In the genomic region with DNA sequence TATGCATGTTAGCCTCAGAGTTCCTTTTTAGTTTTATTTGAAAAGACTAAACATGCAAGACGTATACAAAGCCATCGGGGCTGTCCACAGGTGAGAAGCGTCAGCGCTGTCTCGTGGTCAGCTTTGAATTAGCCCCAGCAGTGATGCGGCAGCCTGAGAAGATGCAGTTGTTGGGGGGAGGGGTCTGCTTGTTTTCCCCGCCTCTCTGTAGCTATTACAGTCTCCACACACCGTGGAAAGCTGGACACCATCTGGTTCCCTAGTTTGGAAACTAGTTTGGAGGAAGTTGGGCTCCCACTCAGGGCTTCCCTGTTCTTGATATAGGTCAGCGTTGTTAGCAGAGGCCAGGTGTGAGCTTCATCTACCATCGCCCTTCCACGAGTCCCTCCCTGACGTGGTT, we compare ENCODE assay signal across 22 mouse cellular contexts. TPM values are rescaled to one million over a fixed set of nuclear protein-coding genes. Genes with fewer than 3 reads are reported as not detected.
DNase-seq lines count a peak whose midpoint lies in the region; ATAC-seq and TF ChIP-seq lines count a peak whose summit lies in the region.
"Had no signal": no experiment of that assay in that cellular context is flagged by ENCODE, and none has a peak within 500 bp of the region (broad histone marks: within the 10 kb centered on the region; RNA-seq: fewer than 3 reads in every experiment).

No protein-coding gene starts in this region.

- DNase-seq in embryo, embryonic 11 days: peak; percentile 27
- no peak for DNase-seq in embryo, embryonic 10.5 days (ENCODE audit: low spot score)
- DNase-seq in kidney, postnatal 25 days: no peak
- DNase-seq in kidney, postnatal 4 days: peak; percentile 62
- DNase-seq in kidney, postnatal 14 days: no peak
- DNase-seq in stomach, postnatal 0 days (ENCODE audit: low spot score): no peak
- no peak for DNase-seq in layer of hippocampus, adult 18-20 months (ENCODE audit: low spot score in 2 of 2)
- DNase-seq: cerebellum, adult 11-12 months; cerebellum, adult 8-10 months; cerebellum, postnatal 10 days; cerebellum, postnatal 36 days; forebrain, postnatal 0 days; gastrocnemius, adult 2 months; gastrocnemius, postnatal 14 days; heart, postnatal 36 days had no signal

- 61% methylated on average over 12 of the region's 12 CpGs for WGBS in kidney, embryonic 16.5 days
- WGBS in stomach, postnatal 0 days: 65% methylated on average over 12 of the region's 12 CpGs

- 0 out of 2 replicates have a peak, but pooled peaks cover 3% of the 10 kb centered on the region for H3K9me3 ChIP-seq in kidney, embryonic 16.5 days (ENCODE audit: low read length)
- H3K9me3 ChIP-seq in stomach, postnatal 0 days (ENCODE audit: control insufficient read depth, low read length): no peaks in the 10 kb centered on the region
- H3K9me3 ChIP-seq: hindbrain, embryonic 10.5 days; hindbrain, embryonic 13.5 days had no signal

- no peak for TF ChIP-seq CTCF in stomach, postnatal 0 days (IDR thresholded peaks at IDR 0.05; ENCODE audit: low read depth)

- no peak for TF ChIP-seq EP300 in stomach, postnatal 0 days (optimal IDR thresholded peaks at IDR 0.05)

- no peak overlapping the region for H3K4me2 ChIP-seq in kidney, embryonic 16.5 days (replicated peaks; ENCODE audit: low read depth, low read length)
- no peak overlapping the region for H3K4me2 ChIP-seq in stomach, postnatal 0 days (replicated peaks; ENCODE audit: low read depth)
- H3K4me2 ChIP-seq: heart, embryonic 11.5 days; hindbrain, embryonic 13.5 days had no signal

- H3K27me3 ChIP-seq in kidney, embryonic 16.5 days (ENCODE audit: insufficient read depth, low read length): no peaks in the 10 kb centered on the region
- H3K27me3 ChIP-seq in stomach, postnatal 0 days (ENCODE audit: control insufficient read depth, insufficient read depth, low read length): no peaks in the 10 kb centered on the region
- H3K27me3 ChIP-seq: hindbrain, embryonic 13.5 days had no signal

- peak overlapping the region; percentile 45; the same call in 1 of the 2 replicates for H3K27ac ChIP-seq in kidney, embryonic 16.5 days (ENCODE audit: low read length)
- H3K27ac ChIP-seq in stomach, postnatal 0 days (replicated peaks): no peak overlapping the region
- H3K27ac ChIP-seq: gastrocnemius, adult 2 months; hindbrain, embryonic 10.5 days; hindbrain, embryonic 13.5 days; hindbrain, postnatal 0 days had no signal

- peaks cover 32% of the 10 kb centered on the region for H3K36me3 ChIP-seq in kidney, embryonic 16.5 days (ENCODE audit: insufficient read depth, low read length)
- H3K36me3 ChIP-seq in stomach, postnatal 0 days (ENCODE audit: control insufficient read depth, insufficient read depth, low read length): no peaks in the 10 kb centered on the region
- H3K36me3 ChIP-seq: hindbrain, embryonic 13.5 days had no signal

- H3K4me1 ChIP-seq in kidney, embryonic 16.5 days (ENCODE audit: insufficient read depth, low read length): peaks cover 19% of the 10 kb centered on the region
- 0 out of 2 replicates have a peak, but pooled peaks cover 5% of the 10 kb centered on the region for H3K4me1 ChIP-seq in stomach, postnatal 0 days (replicated peaks; ENCODE audit: control insufficient read depth, insufficient read depth)

- peak; percentile 52; the same call in 1 of the 2 replicates for ATAC-seq in kidney, embryonic 16.5 days (ENCODE audit: low FRiP score, low TSS enrichment)
- 0 out of 2 replicates have a peak, but pooled peaks have one; percentile 16 for ATAC-seq in stomach, postnatal 0 days (ENCODE audit: low FRiP score, low TSS enrichment)
- ATAC-seq: activated CD4-positive, CD25-positive, alpha-beta regulatory T cell, adult 4 months; forebrain, embryonic 14.5 days; forebrain, postnatal 0 days; hindbrain, postnatal 0 days had no signal

- no peak overlapping the region for H3K9ac ChIP-seq in kidney, embryonic 16.5 days (replicated peaks; ENCODE audit: low read length)
- H3K9ac ChIP-seq in stomach, postnatal 0 days (ENCODE audit: low read length): no peak overlapping the region
- H3K9ac ChIP-seq: forebrain, postnatal 0 days; hindbrain, embryonic 13.5 days had no signal

- no peak overlapping the region for H3K4me3 ChIP-seq in kidney, embryonic 16.5 days (ENCODE audit: low read length)
- no peak overlapping the region for H3K4me3 ChIP-seq in stomach, postnatal 0 days (ENCODE audit: low read depth, low read length)
- H3K4me3 ChIP-seq: gastrocnemius, adult 2 months; hindbrain, embryonic 10.5 days; hindbrain, embryonic 13.5 days had no signal

RNA-seq across cellular contexts. Expression of a gene that starts 53.2 kb away (rescaled TPM):
- 27.5 and 30.7 TPM in 2 replicates for polyA plus RNA-seq in kidney, embryonic 16.5 days (2015; fragmentation: Nextera tagmentation; extraction: Ambion mirVana)
- 7.4 and 9.0 TPM in 2 replicates for polyA plus RNA-seq in stomach, postnatal 0 days (2015; fragmentation: Nextera tagmentation; extraction: Ambion mirVana)
- 10 to 100 TPM; 25.1 to 27.1 TPM for total RNA-seq in layer of hippocampus, adult 18-20 months (2021)

Comparison
In these comparisons a context has a peak if more than half of its experiments do, and no peak if none do; other contexts are left out.
1. DNase-seq: peak in embryo, embryonic 11 days (single experiment) and kidney, postnatal 4 days (2 of 2); none in embryo, embryonic 10.5 days (single experiment), kidney, postnatal 25 days (0 of 2), kidney, postnatal 14 days (single experiment), stomach, postnatal 0 days (single experiment) and layer of hippocampus, adult 18-20 months (0 of 2).